Mouse (Mus musculus): ENCODE data around the gene Wwc1. TPM values are rescaled to one million over a fixed set of nuclear protein-coding genes. Genes with fewer than 3 reads are reported as not detected.

Gene Wwc1
- polyA plus RNA-seq, 1 experiment from 2014 or later, result 2.9 TPM

DNA sequence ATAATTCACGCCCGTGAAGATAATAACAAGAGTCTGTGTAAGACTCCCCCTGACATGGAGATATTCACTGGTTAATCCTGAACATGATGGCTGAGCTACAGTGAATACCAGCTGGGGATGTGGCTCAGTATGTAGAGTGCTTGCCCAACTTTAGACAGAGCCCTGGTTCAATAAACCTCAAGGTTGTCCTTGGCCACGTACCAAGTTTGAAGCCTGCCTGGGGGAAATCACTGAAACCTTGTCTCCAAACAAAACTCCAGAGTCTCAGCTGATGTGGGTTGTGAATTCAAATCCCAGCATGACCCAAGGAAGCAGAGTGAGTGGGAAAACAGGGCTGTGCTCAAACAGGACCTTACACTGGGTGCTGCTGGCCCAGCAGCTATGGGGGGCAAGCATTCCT, 30.3 kb downstream of the Wwc1 start:
- ATAC-seq (replicated peaks; ENCODE audit: insufficient number of reproducible peaks, low FRiP score, low TSS enrichment), result no peak
- Histone ChIP-seq H3K27me3 (ENCODE audit: control insufficient read depth, insufficient read depth, low read length) (no peaks in the 10 kb centered on the region), H3K4me1 (ENCODE audit: control insufficient read depth, insufficient read depth, low read length) (peaks cover 12% of the 10 kb centered on the region), H3K9ac (ENCODE audit: low read depth, low read length) (no peak overlapping the region), H3K36me3 (ENCODE audit: control insufficient read depth, insufficient read depth, low read length) (no peaks in the 10 kb centered on the region), H3K4me3 (ENCODE audit: low read depth, low read length) (no peak overlapping the region), H3K4me2 (no peak overlapping the region), H3K27ac (ENCODE audit: low read depth, low read length) (no peak overlapping the region), H3K9me3 (replicated peaks; ENCODE audit: control insufficient read depth, low read length) (no peaks in the 10 kb centered on the region)
- WGBS (ENCODE audit: insufficient replicate concordance), result 64% methylated on average over 3 of the region's 3 CpGs

DNA sequence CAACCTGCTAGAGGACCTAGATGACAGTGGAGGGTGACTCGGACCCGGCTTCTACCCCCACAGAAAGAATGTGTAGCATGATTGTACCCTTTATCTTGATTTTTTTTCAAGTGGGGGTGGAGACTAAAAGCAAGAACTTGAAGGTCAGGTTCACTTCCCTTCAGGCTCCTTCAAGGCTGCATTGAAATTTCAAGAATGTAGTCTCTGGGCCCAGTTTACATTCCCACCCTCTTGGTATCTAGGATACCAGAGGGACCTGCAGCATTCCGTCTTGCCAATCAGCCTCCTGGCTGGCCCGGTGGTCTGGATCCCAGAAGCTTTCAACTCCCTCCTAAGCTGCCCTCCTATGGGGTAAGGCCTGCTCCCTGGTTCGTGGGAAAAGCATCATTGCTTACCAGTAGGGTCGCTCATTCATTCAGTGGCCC, 31.9 kb downstream of the Wwc1 start:
- Histone ChIP-seq H3K9me3 (replicated peaks; ENCODE audit: control insufficient read depth, low read length) (no peaks in the 10 kb centered on the region), H3K36me3 (ENCODE audit: control insufficient read depth, insufficient read depth, low read length) (no peaks in the 10 kb centered on the region), H3K4me3 (ENCODE audit: low read depth, low read length) (no peak overlapping the region), H3K27ac (ENCODE audit: low read depth, low read length) (no peak overlapping the region), H3K9ac (ENCODE audit: low read depth, low read length) (no peak overlapping the region), H3K4me2 (no peak overlapping the region), H3K27me3 (ENCODE audit: control insufficient read depth, insufficient read depth, low read length) (no peaks in the 10 kb centered on the region), H3K4me1 (ENCODE audit: control insufficient read depth, insufficient read depth, low read length) (peaks cover 12% of the 10 kb centered on the region)
- 23% methylated on average over 6 of the region's 6 CpGs for WGBS (ENCODE audit: insufficient replicate concordance)
- ATAC-seq (replicated peaks; ENCODE audit: insufficient number of reproducible peaks, low FRiP score, low TSS enrichment), result no peak

DNA sequence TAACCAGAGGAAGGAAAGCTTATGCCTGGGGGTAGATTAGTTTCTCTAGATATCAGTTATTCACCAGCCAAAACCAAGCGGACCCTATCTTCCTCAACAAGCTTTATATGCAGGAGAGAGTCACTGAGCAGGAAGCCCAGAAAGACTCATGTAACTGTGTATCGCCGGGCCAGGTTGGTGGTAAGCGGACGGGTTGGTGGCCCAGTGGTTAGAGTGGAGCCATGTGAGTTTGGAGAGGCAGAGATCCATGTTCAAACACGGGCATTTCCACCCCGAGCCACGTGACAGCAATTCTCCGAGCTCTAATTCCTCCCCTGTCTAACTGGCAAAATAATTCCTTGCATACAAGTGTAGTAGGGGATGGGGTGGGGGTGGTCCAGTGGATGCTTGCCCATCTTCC, 32.4 kb downstream of the Wwc1 start:
- Histone ChIP-seq H3K27me3 (ENCODE audit: control insufficient read depth, insufficient read depth, low read length) (no peaks in the 10 kb centered on the region), H3K4me1 (ENCODE audit: control insufficient read depth, insufficient read depth, low read length) (peaks cover 12% of the 10 kb centered on the region), H3K27ac (ENCODE audit: low read depth, low read length) (no peak overlapping the region), H3K36me3 (ENCODE audit: control insufficient read depth, insufficient read depth, low read length) (no peaks in the 10 kb centered on the region), H3K4me3 (ENCODE audit: low read depth, low read length) (no peak overlapping the region), H3K9me3 (replicated peaks; ENCODE audit: control insufficient read depth, low read length) (no peaks in the 10 kb centered on the region), H3K9ac (ENCODE audit: low read depth, low read length) (no peak overlapping the region), H3K4me2 (no peak overlapping the region)
- WGBS (ENCODE audit: insufficient replicate concordance), result 63% methylated on average over 9 of the region's 9 CpGs
- no peak for ATAC-seq (replicated peaks; ENCODE audit: insufficient number of reproducible peaks, low FRiP score, low TSS enrichment)

DNA sequence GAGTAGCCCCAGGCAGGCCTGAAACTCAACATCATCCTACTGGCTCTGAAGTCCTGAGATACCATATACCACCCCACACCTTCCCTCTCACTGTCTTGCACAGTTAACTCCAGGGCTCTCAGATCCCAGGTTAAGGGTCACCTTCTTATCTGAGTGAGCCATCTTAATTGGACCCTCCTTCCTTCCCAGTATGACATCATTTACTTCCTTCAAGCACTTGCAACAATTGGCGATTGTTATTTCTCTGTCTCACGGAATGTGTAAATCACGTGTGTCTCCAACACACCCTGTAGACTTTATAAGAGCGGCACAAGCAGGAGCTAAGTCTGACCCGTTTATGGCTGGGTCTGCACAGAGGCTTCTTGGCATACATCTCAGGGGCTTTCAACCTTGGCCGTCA, 35.1 kb downstream of the Wwc1 start:
- Histone ChIP-seq H3K27ac (ENCODE audit: low read depth, low read length) (no peak overlapping the region), H3K9me3 (replicated peaks; ENCODE audit: control insufficient read depth, low read length) (no peaks in the 10 kb centered on the region), H3K4me1 (ENCODE audit: control insufficient read depth, insufficient read depth, low read length) (peaks cover 12% of the 10 kb centered on the region), H3K27me3 (ENCODE audit: control insufficient read depth, insufficient read depth, low read length) (no peaks in the 10 kb centered on the region), H3K9ac (ENCODE audit: low read depth, low read length) (no peak overlapping the region), H3K36me3 (ENCODE audit: control insufficient read depth, insufficient read depth, low read length) (no peaks in the 10 kb centered on the region), H3K4me2 (no peak overlapping the region), H3K4me3 (ENCODE audit: low read depth, low read length) (no peak overlapping the region)
- ATAC-seq (replicated peaks; ENCODE audit: insufficient number of reproducible peaks, low FRiP score, low TSS enrichment), result no peak
- WGBS (ENCODE audit: insufficient replicate concordance), result 66% methylated on average over 6 of the region's 6 CpGs

DNA sequence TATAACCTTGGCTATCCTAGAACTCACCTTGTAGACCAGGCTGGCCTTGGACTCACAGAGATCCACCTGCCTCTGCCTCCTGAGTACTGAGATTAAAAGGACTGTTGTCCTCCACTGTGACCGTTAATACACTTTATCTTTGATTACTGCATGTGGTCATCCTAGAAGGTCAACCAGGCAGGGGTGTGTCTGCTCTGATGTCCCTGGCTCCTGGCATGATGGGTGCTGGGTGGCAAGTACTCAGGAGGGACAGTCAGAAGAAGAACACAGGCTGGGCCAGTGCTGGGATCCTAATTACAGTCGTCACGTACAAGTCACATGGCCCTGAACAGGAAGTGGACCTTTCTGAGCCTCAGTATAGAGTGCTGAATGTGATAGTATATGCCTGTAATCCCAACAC, 38.7 kb downstream of the Wwc1 start:
- ATAC-seq (replicated peaks; ENCODE audit: insufficient number of reproducible peaks, low FRiP score, low TSS enrichment), result no peak
- WGBS (ENCODE audit: insufficient replicate concordance), result 61% methylated on average over 3 of the region's 3 CpGs
- Histone ChIP-seq H3K36me3 (ENCODE audit: control insufficient read depth, insufficient read depth, low read length) (no peaks in the 10 kb centered on the region), H3K4me3 (ENCODE audit: low read depth, low read length) (no peak overlapping the region), H3K27ac (ENCODE audit: low read depth, low read length) (no peak overlapping the region), H3K4me2 (no peak overlapping the region), H3K4me1 (ENCODE audit: control insufficient read depth, insufficient read depth, low read length) (no peaks in the 10 kb centered on the region), H3K9ac (ENCODE audit: low read depth, low read length) (no peak overlapping the region), H3K9me3 (replicated peaks; ENCODE audit: control insufficient read depth, low read length) (no peaks in the 10 kb centered on the region), H3K27me3 (ENCODE audit: control insufficient read depth, insufficient read depth, low read length) (no peaks in the 10 kb centered on the region)

DNA sequence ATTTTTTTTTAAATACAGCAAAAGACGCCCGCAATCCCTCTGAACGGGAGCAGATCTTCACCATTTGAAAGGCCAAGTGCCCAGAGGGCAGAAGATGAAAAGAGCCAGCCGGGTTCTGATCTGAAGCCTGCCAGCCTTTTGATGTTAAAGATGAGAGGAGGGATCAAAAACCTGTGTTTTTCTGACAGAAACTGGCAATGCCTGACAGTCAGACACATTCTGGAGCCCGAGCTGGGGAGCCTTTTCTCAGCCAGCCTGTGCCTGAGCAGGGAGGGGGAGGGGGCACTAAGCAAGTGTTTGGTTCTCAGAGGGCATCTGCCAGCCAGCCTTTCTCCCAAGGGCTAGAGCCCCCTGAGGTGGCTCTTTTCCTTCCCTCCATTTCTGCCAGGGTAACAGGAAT, 39.3 kb downstream of the Wwc1 start:
- Histone ChIP-seq H3K9ac (ENCODE audit: low read depth, low read length) (no peak overlapping the region), H3K27ac (ENCODE audit: low read depth, low read length) (no peak overlapping the region), H3K4me1 (ENCODE audit: control insufficient read depth, insufficient read depth, low read length) (no peaks in the 10 kb centered on the region), H3K9me3 (replicated peaks; ENCODE audit: control insufficient read depth, low read length) (no peaks in the 10 kb centered on the region), H3K4me3 (ENCODE audit: low read depth, low read length) (no peak overlapping the region), H3K4me2 (no peak overlapping the region), H3K27me3 (ENCODE audit: control insufficient read depth, insufficient read depth, low read length) (no peaks in the 10 kb centered on the region), H3K36me3 (ENCODE audit: control insufficient read depth, insufficient read depth, low read length) (no peaks in the 10 kb centered on the region)
- no peak for ATAC-seq (replicated peaks; ENCODE audit: insufficient number of reproducible peaks, low FRiP score, low TSS enrichment)
- 59% methylated on average over 5 of the region's 5 CpGs for WGBS (ENCODE audit: insufficient replicate concordance)

DNA sequence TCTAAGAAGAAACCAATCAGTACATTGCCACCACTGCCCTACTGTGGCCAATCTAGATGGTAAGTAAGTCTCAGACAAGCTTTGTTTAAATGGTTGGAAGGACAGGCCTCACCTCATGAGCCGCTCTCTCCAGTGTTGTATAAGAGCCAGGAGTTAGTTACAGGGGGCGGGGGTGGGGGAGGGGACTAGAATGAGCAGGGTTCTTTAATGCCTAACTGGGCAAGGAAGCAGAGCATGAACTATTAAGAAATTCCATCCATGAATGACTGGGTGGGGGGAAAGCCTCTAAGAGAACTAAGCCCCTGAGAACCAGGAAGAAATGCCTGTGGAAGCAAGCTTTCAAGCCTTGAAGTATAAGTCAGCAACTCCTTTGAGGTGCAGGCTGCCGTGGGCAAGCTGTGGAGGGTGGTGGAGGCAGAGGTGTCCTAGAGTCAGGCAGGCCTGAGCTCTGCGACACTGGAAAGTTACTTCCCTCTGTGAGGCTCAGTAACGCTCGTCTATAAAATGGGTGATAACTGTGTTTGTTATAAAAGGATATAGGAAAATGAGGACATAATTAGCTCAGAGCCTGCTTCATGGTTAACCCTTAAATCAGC, 41.4 kb downstream of the Wwc1 start:
- WGBS (ENCODE audit: insufficient replicate concordance), result 71% methylated on average over 6 of the region's 6 CpGs
- H3K9me3 ChIP-seq (replicated peaks; ENCODE audit: control insufficient read depth, low read length), result no peaks in the 10 kb centered on the region
- H3K4me2 ChIP-seq, result no peak overlapping the region
- no peak overlapping the region for H3K27ac ChIP-seq (ENCODE audit: low read depth, low read length)
- no peaks in the 10 kb centered on the region for H3K27me3 ChIP-seq (ENCODE audit: control insufficient read depth, insufficient read depth, low read length)
- no peaks in the 10 kb centered on the region for H3K4me1 ChIP-seq (ENCODE audit: control insufficient read depth, insufficient read depth, low read length)
- no peak overlapping the region for H3K4me3 ChIP-seq (ENCODE audit: low read depth, low read length)
- H3K9ac ChIP-seq (ENCODE audit: low read depth, low read length), result no peak overlapping the region
- H3K36me3 ChIP-seq (ENCODE audit: control insufficient read depth, insufficient read depth, low read length), result no peaks in the 10 kb centered on the region
- ATAC-seq (replicated peaks; ENCODE audit: insufficient number of reproducible peaks, low FRiP score, low TSS enrichment), result no peak

DNA sequence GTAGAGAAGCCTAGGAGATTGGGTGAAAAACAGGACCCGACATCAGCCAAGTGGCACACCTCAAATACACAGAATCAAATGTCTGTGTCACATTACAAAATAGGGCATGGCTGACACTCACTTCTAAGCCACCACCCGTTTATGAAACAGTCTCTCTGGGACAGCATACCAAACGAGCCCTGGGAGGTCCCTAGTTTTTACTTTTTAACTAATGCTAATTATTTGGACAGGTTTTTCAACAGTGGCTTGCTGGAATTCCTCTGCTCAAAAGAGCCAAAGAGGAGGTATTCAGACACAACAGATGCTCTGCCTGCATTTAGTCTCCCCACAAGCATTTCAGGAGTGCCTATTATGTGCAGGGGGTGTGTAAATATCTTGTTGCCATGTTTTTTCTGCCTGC, 44.7 kb downstream of the Wwc1 start:
- H3K4me2 ChIP-seq, result no peak overlapping the region
- no peak overlapping the region for H3K9ac ChIP-seq (ENCODE audit: low read depth, low read length)
- no peak for ATAC-seq (replicated peaks; ENCODE audit: insufficient number of reproducible peaks, low FRiP score, low TSS enrichment)
- no peak overlapping the region for H3K27ac ChIP-seq (ENCODE audit: low read depth, low read length)
- no peaks in the 10 kb centered on the region for H3K9me3 ChIP-seq (replicated peaks; ENCODE audit: control insufficient read depth, low read length)
- H3K4me1 ChIP-seq (ENCODE audit: control insufficient read depth, insufficient read depth, low read length), result no peaks in the 10 kb centered on the region
- H3K4me3 ChIP-seq (ENCODE audit: low read depth, low read length), result no peak overlapping the region
- no peaks in the 10 kb centered on the region for H3K27me3 ChIP-seq (ENCODE audit: control insufficient read depth, insufficient read depth, low read length)
- WGBS (ENCODE audit: insufficient replicate concordance), result 69% methylated on average over 3 of the region's 3 CpGs
- no peaks in the 10 kb centered on the region for H3K36me3 ChIP-seq (ENCODE audit: control insufficient read depth, insufficient read depth, low read length)

DNA sequence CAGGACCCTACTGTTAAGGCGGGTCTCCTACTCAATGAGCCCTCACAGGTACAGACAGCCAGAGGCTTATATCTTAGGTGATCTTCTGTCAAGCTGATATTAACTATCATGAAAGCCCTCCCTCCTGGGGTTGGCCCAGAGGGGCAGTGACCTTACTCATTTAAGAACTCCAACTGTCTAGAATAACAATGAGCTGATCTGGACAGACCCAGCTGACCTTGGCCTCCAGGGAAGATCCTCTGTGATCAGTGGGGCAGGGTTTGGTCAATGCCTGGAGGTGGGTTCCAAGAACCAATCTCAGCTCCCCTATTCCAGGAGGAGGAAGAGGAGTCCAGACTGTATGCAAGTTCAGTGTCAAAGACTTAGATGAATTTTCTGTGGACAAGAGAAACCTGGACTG, 45.2 kb downstream of the Wwc1 start:
- 92% methylated on average over 1 of the region's 1 CpGs for WGBS (ENCODE audit: insufficient replicate concordance)
- Histone ChIP-seq H3K36me3 (ENCODE audit: control insufficient read depth, insufficient read depth, low read length) (no peaks in the 10 kb centered on the region), H3K9me3 (replicated peaks; ENCODE audit: control insufficient read depth, low read length) (no peaks in the 10 kb centered on the region), H3K4me3 (ENCODE audit: low read depth, low read length) (no peak overlapping the region), H3K9ac (ENCODE audit: low read depth, low read length) (no peak overlapping the region), H3K27me3 (ENCODE audit: control insufficient read depth, insufficient read depth, low read length) (no peaks in the 10 kb centered on the region), H3K4me2 (no peak overlapping the region), H3K27ac (ENCODE audit: low read depth, low read length) (no peak overlapping the region), H3K4me1 (ENCODE audit: control insufficient read depth, insufficient read depth, low read length) (no peaks in the 10 kb centered on the region)
- ATAC-seq (replicated peaks; ENCODE audit: insufficient number of reproducible peaks, low FRiP score, low TSS enrichment), result no peak

Measured in heart, embryonic 11.5 days (tissue).